Mouse (Mus musculus) NIH3T3 (cell line): ENCODE results near the gene Gna11.
A peak's percentile ranks its signal among the peaks of the same experiment; 100 is the strongest.

Experiments used
- DNase-seq: peaks from one replicate; pipeline ENCODE4 v3.0.0-alpha.2; 2012; ENCODE audit warnings: low read depth

Gene Gna11

DNA sequence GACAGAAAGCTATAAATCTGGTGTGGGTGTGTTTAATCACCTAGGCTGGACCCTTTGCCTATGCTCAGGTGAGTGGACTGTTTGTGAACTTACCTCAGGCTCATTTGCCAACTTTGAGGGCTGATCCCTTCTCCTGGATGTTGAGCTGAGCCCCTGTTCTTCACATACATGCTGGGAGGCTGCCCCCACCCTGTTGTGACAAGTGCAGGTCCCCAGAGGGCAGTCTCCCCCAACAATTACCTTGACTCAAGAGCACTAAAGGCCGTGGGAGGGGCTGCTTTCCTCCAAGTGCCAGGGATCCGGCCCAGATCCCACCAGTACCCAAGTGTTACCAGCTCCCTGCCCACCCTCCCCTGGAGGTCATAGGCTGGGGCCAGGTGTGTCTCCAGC lies 59.9 kb downstream of the Gna11 start:
- DNase-seq = no peak

- DNase-seq = no peak
Observed at GRCm38 (mm10) chr10:81484441-81485059, 60.4 kb downstream of the Gna11 start.

DNA sequence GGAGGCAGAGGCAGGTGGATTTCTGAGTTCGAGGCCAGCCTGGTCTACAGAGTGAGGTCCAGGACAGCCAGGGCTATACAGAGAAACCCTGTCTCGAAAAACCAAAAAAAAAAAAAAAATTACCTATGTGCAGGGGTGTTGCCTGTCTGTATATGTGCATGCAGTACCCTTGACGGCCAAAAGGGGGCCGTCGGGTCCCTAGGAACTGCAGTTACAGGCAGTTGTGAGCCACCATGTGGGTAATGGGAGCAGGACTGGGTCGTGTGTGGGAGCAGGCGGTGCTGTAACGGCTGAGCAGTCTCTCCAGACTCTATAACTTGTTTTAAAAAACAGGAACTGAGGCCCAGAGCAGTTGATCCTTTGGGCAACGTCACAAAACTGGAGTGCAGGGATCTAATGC lies 61.0 kb downstream of the Gna11 start:
- peak; percentile 75 for DNase-seq

DNA sequence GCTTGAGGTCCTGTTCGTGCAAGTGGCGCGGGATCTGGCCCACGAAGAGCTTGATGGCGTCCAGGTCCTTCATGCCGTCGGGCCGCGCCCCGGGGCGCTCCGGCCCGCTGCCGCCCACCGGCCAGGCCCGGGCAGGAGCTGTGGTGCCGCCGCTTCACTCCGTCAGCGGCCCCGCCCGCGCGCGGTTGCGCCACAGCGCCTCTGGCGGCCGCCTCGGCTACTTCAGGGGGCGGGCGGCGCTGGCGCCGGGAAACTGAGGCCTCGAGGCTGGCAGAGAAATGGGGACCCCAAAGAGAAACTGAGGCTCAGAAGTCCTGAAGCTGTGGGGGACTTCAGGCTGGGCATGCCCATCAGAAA lies 62.5 kb downstream of the Gna11 start, which contains the start of gene Celf5:
Celf5 (minus strand) TSS at position 177 of the 357 bp plus-strand sequence.
- DNase-seq = peak; percentile 81

DNA sequence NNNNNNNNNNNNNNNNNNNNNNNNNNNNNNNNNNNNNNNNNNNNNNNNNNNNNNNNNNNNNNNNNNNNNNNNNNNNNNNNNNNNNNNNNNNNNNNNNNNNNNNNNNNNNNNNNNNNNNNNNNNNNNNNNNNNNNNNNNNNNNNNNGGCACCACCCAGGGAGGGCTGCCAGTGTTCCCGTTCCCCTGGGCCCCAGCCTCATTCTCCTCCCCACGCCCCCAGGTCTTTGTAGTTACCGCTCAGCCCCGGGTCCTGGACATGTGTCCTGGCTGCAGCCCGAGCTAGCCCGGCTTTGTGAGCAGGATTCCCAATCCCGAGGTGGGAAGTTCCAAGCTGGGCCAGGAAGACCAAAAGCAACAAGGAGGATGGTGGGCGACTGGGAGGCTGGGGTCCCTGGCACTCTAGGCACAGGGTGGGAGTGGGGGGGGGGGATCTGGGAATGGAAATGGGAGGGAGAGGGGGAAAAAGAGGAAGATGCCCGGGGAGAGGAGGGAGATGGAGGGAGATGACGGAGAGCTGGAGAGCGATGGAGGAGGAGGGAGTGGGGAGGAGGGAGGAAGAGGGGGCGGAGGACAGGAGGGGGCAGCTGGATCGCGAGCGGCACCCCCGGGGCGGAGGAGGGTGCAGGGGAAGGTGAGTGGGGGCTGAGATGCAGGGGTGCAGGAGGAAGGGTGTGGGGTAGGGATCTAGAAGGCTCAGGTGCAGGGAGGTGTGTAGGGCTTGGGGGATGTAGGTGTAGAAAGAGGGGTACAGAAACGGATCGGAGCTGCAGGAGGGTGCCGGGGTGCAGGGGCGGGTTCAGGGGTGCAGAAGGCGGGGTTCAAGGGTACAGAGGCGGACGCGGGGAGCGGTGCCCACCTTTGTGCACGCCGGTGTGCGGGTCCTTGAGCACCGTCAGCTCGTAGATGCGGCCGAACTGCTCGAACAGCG lies 63.1 kb downstream of the Gna11 start:
- no peak for DNase-seq
